Mouse (Mus musculus) small intestine, adult 2 months (tissue): Measurements from ENCODE around the gene Mcam.

ENCODE experiments used
- CTCF ChIP-seq: fragments of 200-500 bp; IDR thresholded peaks from 2 replicates; pipeline ENCODE4 v1.5.1; 2012; ENCODE audit warnings: low read depth, mild to moderate bottlenecking, control low read depth, inconsistent platforms, low read length, moderate library complexity, mixed read lengths; ENCODE audit not compliant: insufficient replicate concordance, insufficient read length; ENCODE audit errors: extremely low read depth
- POLR2A ChIP-seq: fragments of 200-500 bp; IDR thresholded peaks from 2 replicates; pipeline ENCODE4 v1.6.1; 2012; ENCODE audit warnings: low read depth, mild to moderate bottlenecking, control low read depth, inconsistent platforms, low read length, moderate library complexity

GRCm38 (mm10) chr9:44119948-44120465 is 14.3 kb upstream of the Mcam start:
- TF ChIP-seq CTCF (no peak), POLR2A (no peak)
